Mouse (Mus musculus) left cerebral cortex, adult 11 months (tissue): ENCODE data around the gene Vmn1r148.
"Not testable (repeated sequence)": the region's sequence is repeated elsewhere in the genome, so short reads cannot be mapped to it uniquely, and the experiment has no call there.

Experiments
- DNase-seq: peaks from one replicate; pipeline ENCODE4 v3.0.0; 2022; ENCODE audit warnings: low spot score

Gene Vmn1r148

DNA sequence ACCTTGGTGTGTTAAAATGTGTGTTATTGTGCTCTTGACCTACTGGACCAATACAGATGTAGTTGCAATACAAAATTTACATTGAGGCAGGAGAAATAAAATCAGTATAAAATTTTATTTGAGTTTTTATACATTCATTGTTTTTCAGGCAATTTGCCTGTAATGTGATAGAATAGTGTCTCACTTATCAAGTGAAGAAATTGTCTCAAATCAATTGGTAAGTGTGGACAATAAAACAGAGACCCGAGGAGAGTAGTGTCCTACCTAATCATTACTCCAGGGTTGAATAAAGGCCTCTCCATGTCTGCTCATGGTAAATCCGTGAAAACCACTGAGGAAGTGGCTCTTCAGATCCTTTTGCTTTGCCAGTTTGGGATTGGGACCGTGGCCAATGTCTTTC lies at the start of gene Vmn1r148:
TSS of gene Vmn1r148 (plus strand) at position 301 of the 400 bp plus-strand sequence.
- DNase-seq, result not testable (repeated sequence)

DNA sequence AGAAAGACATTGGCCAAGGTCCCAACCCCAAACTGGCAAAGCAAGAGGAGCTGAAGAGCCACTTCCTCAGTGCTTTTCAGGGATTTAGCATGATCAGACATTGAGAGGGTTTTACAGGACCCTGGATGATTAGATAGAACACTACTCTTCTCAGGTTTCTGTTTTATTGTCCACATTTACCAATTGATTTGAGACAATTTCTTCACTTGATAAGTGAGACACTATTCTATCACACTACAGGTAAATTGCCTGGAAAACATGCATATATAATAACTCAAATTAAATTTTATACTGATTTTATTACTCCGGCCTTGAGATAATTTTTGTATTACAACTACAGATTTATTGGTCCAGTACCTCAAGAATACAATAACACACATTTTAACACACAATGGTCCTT lies 42.4 kb upstream of the Vmn1r148 start, which contains the start of gene Gm8660:
TSS of gene Gm8660 (minus strand) at position 101 of the 400 bp plus-strand sequence.
- DNase-seq, result not testable (repeated sequence)

DNA sequence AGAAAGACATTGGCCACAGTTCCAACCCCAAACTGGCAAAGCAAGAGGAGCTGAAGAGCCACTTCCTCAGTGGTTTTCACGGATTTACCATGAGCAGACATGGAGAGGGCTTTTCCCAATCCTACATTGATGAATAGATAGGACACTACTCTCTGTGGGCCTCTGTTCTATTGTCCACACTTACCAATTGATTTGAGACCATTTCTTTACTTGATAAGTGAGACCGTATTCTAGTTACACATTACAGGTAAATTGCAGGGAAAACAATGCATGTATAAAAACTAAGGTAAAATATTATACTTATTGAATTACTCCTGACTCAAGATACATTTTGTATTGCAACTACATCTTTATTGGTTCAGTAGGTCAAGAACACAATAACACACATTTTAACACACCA lies 24.7 kb downstream of the Vmn1r148 start, which contains the start of gene Vmn1r149:
TSS of gene Vmn1r149 (minus strand) at position 101 of the 400 bp plus-strand sequence.
- DNase-seq, result not testable (repeated sequence)

DNA sequence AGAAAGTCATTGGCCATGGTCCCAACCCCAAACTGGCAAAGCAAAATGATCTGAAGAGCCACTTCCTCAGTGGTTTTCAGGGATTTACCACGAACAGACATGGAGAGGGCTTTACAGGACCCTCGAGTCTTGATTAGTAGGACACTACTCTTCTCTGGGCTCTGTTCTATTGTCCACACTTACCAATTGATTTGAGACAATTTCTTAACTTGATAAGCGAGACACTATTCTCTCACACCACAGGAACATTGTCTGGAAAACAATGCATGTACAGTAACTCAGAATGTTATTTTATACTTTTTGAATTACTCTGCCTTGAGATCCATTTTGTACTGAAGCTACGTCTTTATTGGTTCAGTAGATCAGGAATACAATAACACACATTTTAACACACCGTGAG lies 50.6 kb downstream of the Vmn1r148 start, which contains the start of gene Gm10665:
TSS of gene Gm10665 (minus strand) at position 101 of the 400 bp plus-strand sequence.
- DNase-seq, result not testable (repeated sequence)
